Mouse (Mus musculus) left cerebral cortex, adult 9 months (tissue): ENCODE results near the gene Mrvi1.

Experiments used
- DNase-seq, 2 experiments: peaks; one replicate each; pipeline ENCODE4 v3.0.0; 2022; ENCODE audit warnings: low spot score in 2 of 2

Gene Mrvi1

DNA sequence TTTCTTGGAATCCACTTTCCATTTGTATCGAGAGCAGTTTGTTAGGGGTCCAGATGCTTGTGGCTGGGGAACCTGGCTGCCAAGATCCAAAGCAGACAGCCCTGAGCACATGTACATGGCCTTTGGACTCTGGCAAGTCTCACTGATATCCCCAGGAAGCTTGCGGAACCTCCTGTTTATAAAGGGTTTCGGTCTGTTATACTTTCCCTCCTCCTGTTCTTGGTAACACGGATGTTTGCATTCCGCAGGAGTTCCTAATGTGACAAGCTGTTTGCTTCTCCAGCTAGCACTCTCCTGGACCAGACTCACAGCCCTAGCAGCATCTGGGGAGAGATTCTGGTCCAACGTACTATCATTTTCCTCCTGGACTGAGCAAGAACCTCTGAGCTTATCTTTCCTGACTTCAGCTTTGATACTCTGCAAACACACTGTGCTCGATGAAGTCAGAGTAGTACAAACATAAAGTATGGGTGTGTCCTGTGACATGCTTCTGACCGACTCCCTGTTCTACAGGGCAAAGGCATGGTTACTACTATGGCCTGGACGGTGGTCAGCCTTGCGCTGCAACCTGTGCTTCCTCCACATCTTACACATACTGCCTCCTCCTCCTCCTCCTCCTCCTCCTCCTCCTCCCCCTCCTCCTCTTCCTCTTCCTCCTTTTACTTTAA lies 88.2 kb downstream of the Mrvi1 start:
- DNase-seq, result no peak

DNA sequence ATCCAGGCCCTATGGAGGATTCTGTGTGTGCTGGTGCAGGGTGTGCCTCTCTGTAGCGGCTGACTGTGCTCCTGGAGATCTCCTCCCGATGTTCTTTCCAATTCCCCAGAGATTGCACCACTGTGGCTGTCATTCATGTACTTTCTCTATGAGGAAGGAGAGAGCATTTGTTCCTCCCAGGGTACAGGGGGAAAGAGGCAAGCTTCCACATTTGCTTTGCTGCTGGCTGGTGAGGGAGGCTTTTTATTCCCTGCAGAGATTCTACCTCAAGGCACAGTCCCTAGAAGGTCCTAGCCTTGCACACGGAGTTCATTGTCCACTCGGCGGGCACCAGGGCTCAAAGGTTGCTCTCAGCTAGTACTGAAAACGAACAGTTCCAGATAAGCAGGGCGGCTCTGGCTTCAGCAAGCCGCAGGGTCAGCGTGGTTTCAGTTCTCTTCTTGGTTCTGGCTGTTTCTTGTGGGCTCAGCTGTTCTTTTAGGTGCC lies 90.7 kb downstream of the Mrvi1 start:
- peak in 1 of 2 experiments; percentile 14 for DNase-seq

DNA sequence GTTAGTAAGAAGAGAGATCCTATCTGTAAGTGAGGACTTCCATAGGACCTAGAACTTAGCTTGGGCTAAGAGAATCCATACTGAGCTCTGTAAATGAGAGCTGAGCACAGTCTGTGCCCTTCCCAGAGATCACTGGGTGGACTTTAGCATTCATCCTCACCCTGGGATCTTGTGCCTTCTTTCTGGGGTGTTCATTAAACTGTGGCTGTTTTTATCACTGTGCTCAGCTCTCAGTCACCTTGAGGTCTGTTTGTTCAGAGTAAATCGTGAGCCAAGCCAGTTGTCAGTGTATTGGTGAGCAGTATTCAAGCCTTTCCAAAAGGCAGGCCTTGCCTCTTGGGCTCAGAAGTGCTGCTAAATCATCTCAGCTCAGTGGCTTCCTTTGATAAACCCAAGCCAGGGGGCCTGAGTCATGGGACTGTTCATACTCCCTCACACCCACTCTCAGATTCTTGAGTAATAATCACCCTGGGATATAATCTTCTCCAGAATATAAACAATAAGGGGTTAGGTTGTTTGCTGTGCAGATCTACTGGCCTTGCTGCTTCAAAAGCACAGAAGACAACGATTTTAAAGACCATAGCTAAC lies 100.4 kb downstream of the Mrvi1 start:
- DNase-seq, result no peak

DNA sequence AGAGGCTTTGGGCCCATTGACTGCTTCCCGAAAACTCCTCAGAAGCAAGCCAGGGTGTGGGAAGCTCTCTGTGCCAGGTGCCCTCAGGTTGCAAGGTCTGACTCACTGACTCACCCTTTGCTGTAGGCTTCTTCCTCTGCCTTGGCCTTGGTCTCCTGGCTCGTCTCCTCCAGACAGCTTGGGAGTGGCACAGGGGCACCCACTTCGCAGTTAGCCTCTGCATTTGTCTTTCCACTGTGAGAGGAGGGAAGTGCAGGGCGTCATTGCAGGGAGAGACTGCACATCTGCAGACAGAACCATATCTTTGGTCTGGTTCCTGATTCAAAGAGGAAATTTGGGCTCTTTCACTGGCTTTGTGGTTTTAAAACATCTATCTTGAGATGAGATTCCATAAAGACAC lies 104.2 kb downstream of the Mrvi1 start:
- no peak for DNase-seq

DNA sequence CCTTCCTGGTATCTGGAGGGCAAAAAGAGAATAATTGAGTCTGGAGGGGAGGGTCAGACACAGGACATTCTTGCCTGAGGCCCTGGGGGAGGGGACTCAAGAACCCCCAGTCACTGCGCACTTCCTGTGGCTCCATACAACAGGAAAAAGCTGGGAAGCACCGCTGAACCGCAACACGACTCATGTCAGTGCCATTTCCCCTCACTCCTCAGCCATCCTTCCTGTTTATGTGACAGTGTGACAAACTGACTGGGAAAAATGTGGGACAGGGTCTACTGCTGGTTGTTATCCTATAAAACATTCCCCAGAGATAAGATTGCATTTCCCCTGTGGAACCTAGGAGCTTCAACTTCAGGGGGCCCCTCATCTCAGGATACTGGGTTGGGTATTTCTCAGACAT lies 105.3 kb downstream of the Mrvi1 start:
- no peak for DNase-seq

DNA sequence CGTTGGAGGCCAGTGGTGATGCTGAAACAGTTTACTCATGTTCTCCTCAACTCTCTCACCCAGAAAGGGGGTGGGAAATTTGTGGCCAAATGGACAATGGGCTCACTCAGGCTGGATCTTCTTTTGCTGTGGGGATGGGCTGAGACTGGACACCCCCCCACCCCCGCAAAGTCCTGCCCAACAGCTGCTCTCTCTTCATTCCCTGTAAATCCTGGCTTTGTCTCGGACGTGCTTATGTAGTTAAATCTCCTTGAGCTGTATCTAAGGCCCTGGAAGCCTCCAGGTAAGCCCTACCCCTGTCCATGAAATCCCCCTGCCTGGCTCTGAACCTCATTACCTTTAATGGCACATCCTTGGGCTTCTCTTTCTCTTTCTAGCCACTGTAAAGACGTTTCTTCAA lies 113.5 kb downstream of the Mrvi1 start:
- DNase-seq, result no peak

DNA sequence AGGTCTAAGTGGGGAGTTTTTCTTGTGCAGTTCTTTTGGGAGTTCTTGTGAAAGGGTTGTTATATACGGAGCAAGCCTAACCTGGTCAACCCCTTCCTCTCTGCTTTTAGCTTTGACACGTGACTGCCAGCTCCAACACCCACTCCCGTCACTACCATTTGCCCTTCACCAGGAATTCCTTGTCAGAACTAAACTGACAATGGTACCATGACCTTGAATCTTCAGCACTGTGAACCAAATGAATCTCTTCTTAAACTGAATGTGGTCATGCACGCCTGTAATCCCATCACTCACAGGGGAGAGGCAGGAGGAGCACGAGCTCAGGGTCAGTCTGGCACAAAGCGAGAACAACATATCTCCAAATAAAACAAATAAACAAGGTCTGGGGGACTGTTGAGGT lies 115.1 kb downstream of the Mrvi1 start:
- DNase-seq, result no peak

DNA sequence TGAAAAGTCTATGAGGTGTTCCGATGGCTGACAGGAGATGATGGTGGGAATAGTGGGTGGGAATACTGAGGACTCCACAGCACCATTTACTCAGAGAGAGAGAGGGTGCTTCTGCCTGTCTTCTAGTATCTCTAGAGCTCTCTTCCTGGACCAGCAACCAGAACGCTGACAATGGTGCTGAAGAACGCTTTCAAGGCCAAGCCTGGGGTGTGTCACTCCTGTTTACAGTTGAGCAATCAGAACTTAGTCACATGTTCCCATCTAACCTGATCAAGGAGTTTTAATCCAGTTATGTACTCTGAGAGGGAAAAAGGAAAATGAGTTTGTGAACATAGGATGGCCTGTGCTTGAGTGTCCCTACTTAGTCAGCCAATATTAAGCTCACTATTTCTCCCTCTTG lies 116.2 kb downstream of the Mrvi1 start:
- no peak for DNase-seq

DNA sequence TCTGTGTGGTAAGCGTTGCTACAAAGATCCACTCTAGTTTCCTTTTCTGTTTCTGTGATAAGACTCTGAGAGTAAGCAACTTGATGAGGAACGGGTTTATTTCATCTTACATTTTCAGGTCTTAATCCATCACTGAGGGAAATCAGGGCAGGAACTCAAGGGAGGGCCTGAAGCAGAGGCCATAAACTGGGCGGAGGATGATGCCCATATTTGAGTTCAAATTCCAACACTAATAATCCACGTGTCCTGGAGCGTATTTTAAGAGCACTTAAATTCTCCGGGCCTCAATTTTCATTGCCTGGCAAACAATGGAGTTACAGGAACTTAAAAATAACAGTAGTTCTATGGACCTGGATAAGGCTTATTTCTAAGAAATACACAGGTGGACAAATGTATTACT lies 116.7 kb downstream of the Mrvi1 start:
- DNase-seq, result no peak

DNA sequence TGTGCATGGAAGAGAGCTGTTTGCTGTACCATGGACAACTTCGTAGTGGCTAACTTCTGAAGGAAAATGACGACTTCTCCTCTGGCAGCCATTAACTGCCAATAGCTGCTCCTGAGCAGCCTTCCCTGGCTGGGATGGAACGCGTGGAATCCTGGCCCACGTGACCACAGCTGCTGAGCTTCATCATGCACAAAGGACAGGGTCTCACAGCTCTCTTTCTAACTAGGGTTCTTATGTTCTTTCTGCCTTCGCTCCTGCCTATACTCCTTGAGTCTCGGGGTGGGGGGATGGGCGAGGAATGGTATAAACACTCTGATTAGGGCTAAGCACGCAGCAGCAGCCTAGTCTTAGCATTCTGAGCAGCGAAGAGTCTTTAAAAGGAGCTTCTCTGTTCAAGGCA lies 117.2 kb downstream of the Mrvi1 start:
- DNase-seq, result no peak

DNA sequence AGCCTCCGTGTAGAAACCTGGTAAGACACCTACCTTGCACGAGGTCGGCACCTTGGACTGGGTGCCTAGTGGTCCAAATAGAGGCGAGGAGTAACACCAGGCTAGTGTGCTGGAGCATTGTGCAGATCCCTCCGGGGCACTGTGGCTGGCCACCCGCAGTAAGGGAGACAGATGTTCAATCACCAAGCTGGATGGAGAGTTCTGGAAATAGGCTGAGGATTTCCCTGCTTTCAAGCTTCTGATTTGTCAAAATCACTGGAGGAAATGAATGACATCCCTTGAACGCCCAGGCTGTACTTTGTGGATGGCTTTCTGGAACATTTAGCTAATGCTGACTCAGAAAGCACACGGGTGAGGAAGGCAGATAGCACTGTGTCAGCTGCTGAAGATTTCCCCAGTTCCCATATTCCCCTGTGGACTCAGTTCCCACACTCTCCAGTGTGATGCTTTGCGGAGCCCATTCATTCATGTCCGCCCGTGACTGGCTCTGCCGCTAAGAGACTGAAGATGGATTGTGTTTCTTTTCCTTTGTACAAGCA lies 119.4 kb downstream of the Mrvi1 start, which contains the start of gene Lyve1:
Lyve1 (minus strand) TSS at position 489 of the 539 bp plus-strand sequence.
- no peak for DNase-seq

DNA sequence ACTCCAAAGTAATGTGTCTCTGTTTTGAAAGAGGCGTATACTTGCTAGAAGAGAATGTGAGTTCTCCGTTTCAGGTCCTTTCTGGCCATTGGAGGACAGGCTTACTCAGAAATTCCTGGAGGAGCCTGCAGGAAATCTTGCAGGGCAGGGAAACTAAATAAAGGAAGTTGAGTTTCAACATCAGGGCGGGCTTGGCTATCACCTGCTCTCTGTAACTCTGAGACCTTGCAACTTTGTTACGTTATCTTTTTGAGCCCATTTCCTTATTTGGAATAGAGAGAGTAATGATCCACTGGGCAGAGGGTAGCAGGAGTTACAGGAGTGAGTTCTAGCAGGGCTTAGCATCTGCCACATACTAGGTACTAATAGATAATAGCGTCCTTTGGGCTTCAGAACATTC lies 122.1 kb downstream of the Mrvi1 start:
- DNase-seq, result no peak

DNA sequence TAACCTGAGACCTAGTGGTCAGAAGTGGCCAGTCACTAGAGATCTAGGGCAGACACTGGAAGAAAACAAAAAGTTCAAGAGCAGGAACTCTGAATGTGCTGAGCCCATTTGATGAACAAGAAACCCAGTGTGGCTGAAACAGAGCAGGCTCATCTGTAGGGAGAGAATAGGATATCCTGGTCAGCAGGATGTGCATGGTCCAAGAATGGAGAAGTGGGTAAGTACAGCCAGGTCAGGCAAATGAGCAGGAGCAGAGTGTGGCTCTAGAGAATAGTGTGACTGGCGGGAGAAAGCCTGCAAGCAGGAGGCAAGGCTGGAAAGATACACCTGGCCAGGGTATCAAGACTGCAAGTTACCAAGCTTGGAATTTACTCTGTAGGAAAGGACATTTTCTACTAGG lies 126.7 kb downstream of the Mrvi1 start:
- DNase-seq, result no peak

DNA sequence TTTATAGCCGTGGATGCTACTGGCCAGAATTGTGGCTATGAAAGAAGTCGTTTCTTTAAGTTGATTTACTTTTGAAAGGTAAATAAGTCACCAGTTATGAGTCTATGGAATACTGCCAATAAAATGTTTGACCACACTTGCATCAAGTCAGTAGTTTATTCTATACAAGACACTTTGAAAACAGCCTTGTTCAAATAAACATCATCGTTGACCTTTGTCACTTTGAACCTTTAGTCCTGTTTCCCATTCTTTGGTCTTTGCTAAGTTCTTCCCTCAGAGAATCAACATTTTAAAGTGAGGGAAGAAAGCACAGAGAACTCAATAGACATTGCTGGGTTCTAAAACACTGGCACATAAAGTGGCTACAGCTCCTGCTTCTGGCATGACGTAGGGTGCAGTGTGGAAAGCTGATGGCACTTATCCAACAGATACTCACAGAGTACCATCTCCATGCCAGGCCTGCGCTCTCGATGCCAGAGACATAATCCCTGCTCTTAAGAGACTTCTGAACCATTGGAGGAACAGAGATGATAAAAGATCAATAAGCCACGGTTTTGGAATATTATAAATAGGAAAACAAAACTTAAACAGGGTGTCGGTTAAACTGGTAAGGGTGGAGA lies 127.2 kb downstream of the Mrvi1 start:
- no peak for DNase-seq

DNA sequence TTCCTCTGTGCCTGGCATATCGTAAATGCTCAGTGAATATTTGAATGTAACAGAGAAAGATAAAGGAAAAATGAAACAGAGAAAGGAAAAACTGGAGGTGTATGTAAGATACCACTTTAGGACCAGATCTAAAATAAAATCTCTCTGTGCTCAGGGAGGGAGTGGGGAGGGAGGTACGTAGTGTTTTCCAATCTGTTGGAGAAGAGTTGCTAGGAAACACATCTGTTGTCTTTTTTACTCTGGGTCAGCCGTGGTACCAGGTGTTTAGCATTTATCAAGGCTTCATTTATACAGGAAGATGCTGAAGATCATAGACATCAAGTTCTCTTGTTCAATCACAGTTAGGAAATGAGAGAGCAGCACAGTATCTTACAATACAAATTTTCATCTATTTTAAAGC lies 127.7 kb downstream of the Mrvi1 start:
- DNase-seq, result peak; percentile 13 to 34

DNA sequence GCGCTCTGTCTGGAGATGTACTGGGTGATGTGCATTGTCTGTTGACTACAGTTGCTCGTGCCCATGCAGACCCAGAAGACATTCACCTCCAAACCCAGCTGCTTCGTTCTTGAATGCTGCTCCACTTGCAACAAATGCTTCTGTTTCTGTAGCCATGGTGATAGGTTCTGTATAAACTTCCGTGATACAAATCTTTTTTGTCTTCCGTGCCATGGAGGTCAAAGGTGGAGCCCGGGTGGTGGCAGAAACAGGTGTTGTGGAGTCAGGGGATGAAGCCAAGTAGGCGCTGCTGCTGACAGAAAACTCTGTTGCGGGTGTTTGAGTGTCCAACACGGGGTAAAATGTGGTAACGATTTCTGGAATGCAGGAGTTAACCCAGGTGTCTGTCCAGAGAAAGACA lies 128.7 kb downstream of the Mrvi1 start:
- DNase-seq, result no peak

DNA sequence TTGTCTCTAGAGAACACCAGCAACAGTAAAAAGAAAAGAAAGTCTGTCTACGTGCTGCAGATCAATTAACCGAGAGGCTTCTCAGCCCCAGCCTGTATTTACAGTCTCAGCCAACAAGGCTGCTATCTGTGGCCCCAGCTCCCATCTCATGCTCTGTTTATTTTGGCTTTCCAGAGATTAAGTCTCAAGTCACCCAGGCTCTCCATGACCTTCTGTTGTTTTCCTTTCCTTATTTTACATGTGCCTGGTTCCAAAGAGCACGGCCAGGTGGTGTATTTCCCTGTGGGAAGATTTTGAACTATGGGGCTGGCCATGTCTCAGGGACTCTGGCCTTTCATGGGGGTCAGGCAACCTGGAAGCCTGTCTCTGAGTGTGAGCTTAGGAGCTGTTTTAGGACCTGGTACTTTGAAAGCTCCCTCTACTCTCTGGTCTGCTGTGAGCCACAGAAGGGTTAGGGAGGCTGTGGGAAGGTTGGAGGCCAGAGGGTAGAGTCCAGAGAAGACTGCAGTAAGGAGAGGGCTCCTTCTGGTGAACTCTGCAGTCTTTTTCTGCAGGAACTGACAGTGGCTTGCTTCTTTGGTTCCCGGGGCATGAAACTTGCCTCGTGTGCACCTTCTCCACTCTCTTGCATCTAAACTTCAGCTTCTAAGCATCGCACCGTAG lies 130.6 kb downstream of the Mrvi1 start:
- no peak for DNase-seq

DNA sequence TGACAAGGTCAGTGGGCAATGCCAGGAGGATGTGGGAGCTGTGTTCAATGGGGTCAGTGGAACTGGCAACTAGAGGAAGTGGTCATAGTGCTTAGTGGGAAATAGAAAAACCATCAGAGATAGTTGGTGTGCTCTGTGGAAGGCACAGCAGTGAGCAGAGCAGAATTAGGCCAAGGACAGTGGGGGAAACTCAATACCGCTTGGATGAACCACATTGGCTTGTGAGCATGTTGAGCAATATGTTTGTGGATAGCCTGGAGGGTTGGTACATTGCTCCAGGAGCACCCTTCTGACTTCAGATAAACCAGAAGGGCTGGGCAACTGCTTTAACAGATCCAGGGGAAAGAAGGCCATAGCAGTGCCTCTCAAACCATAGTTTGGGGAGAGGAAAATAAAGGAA lies 133.9 kb downstream of the Mrvi1 start:
- DNase-seq, result no peak

DNA sequence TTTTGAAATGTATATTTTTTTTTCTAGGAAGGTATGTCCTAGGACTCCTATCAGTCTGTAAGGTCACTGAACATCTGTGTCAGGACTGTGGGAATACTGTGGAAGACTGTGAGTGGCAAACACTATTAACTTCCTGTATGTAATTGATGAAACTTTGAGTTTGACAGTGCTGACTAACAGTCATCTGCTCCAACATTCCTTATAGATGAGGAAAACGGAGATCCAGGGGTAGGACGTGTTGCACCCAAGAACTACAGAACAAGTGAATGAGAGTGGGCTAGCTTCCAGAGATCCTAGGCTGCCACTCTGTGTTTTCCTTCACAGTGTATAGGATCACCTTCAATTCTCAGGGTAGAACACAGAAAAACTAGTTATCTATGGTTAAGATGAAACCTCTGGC lies 134.9 kb downstream of the Mrvi1 start:
- no peak for DNase-seq

DNA sequence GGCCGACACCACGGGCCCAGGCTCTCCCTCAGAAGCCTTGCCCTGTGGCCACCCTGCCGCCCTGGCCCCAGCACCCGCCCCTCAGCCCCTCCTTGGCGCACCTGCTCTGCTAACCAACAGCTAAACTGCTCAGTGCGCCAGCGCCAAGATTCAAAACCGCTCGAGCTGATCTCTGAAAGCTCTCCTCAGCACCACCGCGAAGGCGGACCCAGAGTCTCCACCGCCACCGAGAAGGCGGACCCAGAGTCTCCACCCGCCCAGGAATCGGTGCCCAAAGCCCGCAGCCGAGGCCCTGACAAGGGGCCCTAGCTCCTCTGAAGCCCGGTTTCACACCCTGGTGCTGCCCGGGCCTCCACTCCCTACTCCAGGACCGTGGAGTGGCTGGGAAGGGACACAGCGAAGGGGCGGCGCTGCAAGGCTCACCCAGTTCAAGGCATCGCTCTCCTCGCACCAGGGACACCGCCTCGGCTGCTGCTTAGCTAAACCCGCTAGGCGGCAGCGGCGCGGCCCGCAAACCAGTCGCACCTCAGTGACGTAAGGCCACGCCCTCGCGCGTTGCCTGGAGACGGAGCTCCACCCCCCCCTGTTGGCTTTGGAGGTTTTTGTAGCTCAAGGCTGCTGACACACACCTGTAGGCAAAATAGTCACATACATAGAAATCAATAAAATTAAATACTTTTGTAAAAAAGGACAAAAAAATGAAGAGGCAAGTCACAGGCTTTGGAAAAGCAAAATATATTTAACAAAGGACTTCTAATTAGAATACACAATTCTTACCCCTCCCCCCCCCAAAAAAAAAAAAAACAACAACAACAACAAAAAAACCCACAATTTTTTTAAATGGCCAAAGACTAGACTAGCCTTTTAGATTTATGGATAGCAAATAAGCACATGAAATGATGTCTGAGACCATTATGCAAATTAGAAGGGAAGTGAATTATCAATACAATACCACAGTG lies 138.1 kb downstream of the Mrvi1 start, which contains the start of gene Rnf141:
Rnf141 (minus strand) TSS at position 542 of the 959 bp plus-strand sequence.
- peak; percentile 69 to 94 for DNase-seq

DNA sequence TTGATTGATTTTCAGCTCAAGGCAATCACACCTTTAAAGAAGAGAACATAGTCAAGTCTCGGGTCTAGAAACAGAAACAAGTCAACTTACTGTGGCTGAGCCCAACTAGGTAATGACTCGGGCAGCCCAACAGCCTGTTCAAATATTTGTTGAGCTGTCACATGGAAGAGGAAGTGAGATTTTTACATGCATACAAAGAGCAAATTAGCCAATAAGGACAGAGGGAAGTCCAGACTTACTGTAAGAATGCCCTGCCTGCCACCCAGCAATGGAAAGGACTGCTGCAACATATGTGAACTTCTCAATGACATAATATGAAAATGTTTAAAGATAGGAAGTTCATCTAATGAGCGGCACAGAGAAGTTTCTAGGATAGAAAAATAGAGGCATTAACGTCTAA lies 141.9 kb downstream of the Mrvi1 start:
- DNase-seq, result no peak
